Mouse (Mus musculus) forebrain, embryonic 16.5 days (tissue): ENCODE measurements at regions not wholly inside any gene's neighbourhood (a gene's known extent, or its start where the extent isn't known, plus 50 kb on each side); places are given as distances from the start of the nearest gene placed in this dataset.

ENCODE experiments used
- ATAC-seq: fragments of 200-750 bp; cut with Nextera tagmentation; 2 replicates; pipeline ENCODE4 v1.8.0; 2017; ENCODE audit warnings: mild to moderate bottlenecking, moderate library complexity
- H3K27ac ChIP-seq: fragments of 300-500 bp; sonication (generic); 2 replicates; pipeline ENCODE4 v1.5.1; 2014; ENCODE audit warnings: low read length, control low read depth
- H3K27me3 ChIP-seq: fragments of 300-500 bp; sonication (generic); replicated peaks from 2 replicates; pipeline ENCODE4 v1.6.1; 2014; ENCODE audit warnings: low read length; ENCODE audit not compliant: control insufficient read depth, insufficient read depth
- H3K36me3 ChIP-seq: fragments of 300-500 bp; sonication (generic); 2 replicates; pipeline ENCODE4 v1.6.1; 2014; ENCODE audit not compliant: control insufficient read depth, insufficient read depth
- H3K4me1 ChIP-seq: fragments of 300-500 bp; sonication (generic); replicated peaks from 2 replicates; pipeline ENCODE4 v1.6.1; 2014; ENCODE audit warnings: low read length; ENCODE audit not compliant: control insufficient read depth, insufficient read depth
- H3K4me2 ChIP-seq: fragments of 300-500 bp; sonication (generic); 2 replicates; pipeline ENCODE4 v1.6.1; 2014; ENCODE audit warnings: mild to moderate bottlenecking, low read length, control low read depth
- H3K4me3 ChIP-seq: fragments of 300-500 bp; sonication (generic); replicated peaks from 2 replicates; pipeline ENCODE4 v1.5.1; 2014; ENCODE audit warnings: mild to moderate bottlenecking, low read length, control low read depth
- H3K9ac ChIP-seq: fragments of 300-500 bp; sonication (generic); replicated peaks from 2 replicates; pipeline ENCODE4 v1.6.1; 2014; ENCODE audit warnings: low read depth, low read length, control low read depth
- H3K9me3 ChIP-seq: fragments of 300-500 bp; sonication (generic); 2 replicates; pipeline ENCODE4 v1.6.1; 2016; ENCODE audit warnings: low read length; ENCODE audit not compliant: control insufficient read depth
- WGBS: fragments of 180-500 bp; shearing (Covaris S2); extraction: QIAGEN DNeasy Blood & Tissue Kit; methylation state at CpG from one replicate; pipeline ENCODE4 v1.1.7; 2014; 5-methylcytosine and 5-hydroxymethylcytosine counted together

GRCm38 (mm10) chr12:62404558-62404957, 881.6 kb downstream of the Lrfn5 start:
- Histone ChIP-seq H3K9me3 (no peaks in the 10 kb centered on the region), H3K9ac (no peak overlapping the region), H3K27me3 (no peaks in the 10 kb centered on the region), H3K4me3 (no peak overlapping the region), H3K4me1 (no peaks in the 10 kb centered on the region), H3K4me2 (no peak overlapping the region), H3K27ac (no peak overlapping the region), H3K36me3 (no peaks in the 10 kb centered on the region)
- WGBS = 65% methylated on average over 2 of the region's 2 CpGs
- ATAC-seq = no peak

- no peak overlapping the region for H3K9ac ChIP-seq
- ATAC-seq = no peak
- H3K27ac ChIP-seq = no peak overlapping the region
- H3K4me1 ChIP-seq = no peaks in the 10 kb centered on the region
- H3K4me2 ChIP-seq = no peak overlapping the region
- H3K9me3 ChIP-seq = no peaks in the 10 kb centered on the region
- H3K27me3 ChIP-seq = no peaks in the 10 kb centered on the region
- H3K4me3 ChIP-seq = no peak overlapping the region
- H3K36me3 ChIP-seq = no peaks in the 10 kb centered on the region
- 92% methylated on average over 2 of the region's 2 CpGs for WGBS
Measured at GRCm38 (mm10) chr12:62428692-62429091, 905.7 kb downstream of the Lrfn5 start.

- WGBS = 67% methylated on average over 1 of the region's 1 CpGs
- H3K27me3 ChIP-seq = no peaks in the 10 kb centered on the region
- H3K4me2 ChIP-seq = no peak overlapping the region
- no peaks in the 10 kb centered on the region for H3K36me3 ChIP-seq
- H3K27ac ChIP-seq = no peak overlapping the region
- H3K9me3 ChIP-seq = no peaks in the 10 kb centered on the region
- H3K9ac ChIP-seq = no peak overlapping the region
- ATAC-seq = 0 out of 2 replicates have a peak, but pooled peaks have one; percentile 49
- H3K4me3 ChIP-seq = no peak overlapping the region
- no peaks in the 10 kb centered on the region for H3K4me1 ChIP-seq
Measured at GRCm38 (mm10) chr12:62450618-62451017, 927.7 kb downstream of the Lrfn5 start.

GRCm38 (mm10) chr12:62483382-62483781, 960.4 kb downstream of the Lrfn5 start:
- Histone ChIP-seq H3K4me3 (no peak overlapping the region), H3K9ac (no peak overlapping the region), H3K9me3 (no peaks in the 10 kb centered on the region), H3K36me3 (no peaks in the 10 kb centered on the region), H3K27ac (no peak overlapping the region), H3K4me2 (no peak overlapping the region), H3K27me3 (no peaks in the 10 kb centered on the region), H3K4me1 (no peaks in the 10 kb centered on the region)
- WGBS = 89% methylated on average over 3 of the region's 3 CpGs
- ATAC-seq = no peak

- no peak for ATAC-seq
- 58% methylated on average over 1 of the region's 1 CpGs for WGBS
- no peaks in the 10 kb centered on the region for H3K36me3 ChIP-seq
- no peak overlapping the region for H3K4me3 ChIP-seq
- H3K27ac ChIP-seq = no peak overlapping the region
- no peak overlapping the region for H3K4me2 ChIP-seq
- H3K9ac ChIP-seq = no peak overlapping the region
- no peaks in the 10 kb centered on the region for H3K27me3 ChIP-seq
- H3K4me1 ChIP-seq = no peaks in the 10 kb centered on the region
- H3K9me3 ChIP-seq = no peaks in the 10 kb centered on the region
Measured at GRCm38 (mm10) chr12:62528524-62528923, 1005.6 kb downstream of the Lrfn5 start.

GRCm38 (mm10) chr12:62552384-62552783, 1029.4 kb downstream of the Lrfn5 start:
- 78% methylated on average over 2 of the region's 2 CpGs for WGBS
- Histone ChIP-seq H3K27ac (no peak overlapping the region), H3K27me3 (no peaks in the 10 kb centered on the region), H3K36me3 (no peaks in the 10 kb centered on the region), H3K4me3 (no peak overlapping the region), H3K4me1 (no peaks in the 10 kb centered on the region), H3K9me3 (no peaks in the 10 kb centered on the region), H3K4me2 (no peak overlapping the region), H3K9ac (no peak overlapping the region)
- no peak for ATAC-seq

GRCm38 (mm10) chr12:62554622-62555021, 1031.7 kb downstream of the Lrfn5 start:
- ATAC-seq = no peak
- H3K36me3 ChIP-seq = no peaks in the 10 kb centered on the region
- no peak overlapping the region for H3K9ac ChIP-seq
- no peaks in the 10 kb centered on the region for H3K9me3 ChIP-seq
- H3K27ac ChIP-seq = no peak overlapping the region
- no peaks in the 10 kb centered on the region for H3K27me3 ChIP-seq
- no peak overlapping the region for H3K4me2 ChIP-seq
- H3K4me1 ChIP-seq = no peaks in the 10 kb centered on the region
- H3K4me3 ChIP-seq = no peak overlapping the region

- Histone ChIP-seq H3K9me3 (no peaks in the 10 kb centered on the region), H3K4me3 (no peak overlapping the region), H3K9ac (no peak overlapping the region), H3K27me3 (no peaks in the 10 kb centered on the region), H3K36me3 (no peaks in the 10 kb centered on the region), H3K4me1 (no peaks in the 10 kb centered on the region), H3K27ac (no peak overlapping the region), H3K4me2 (no peak overlapping the region)
- no peak for ATAC-seq
- 87% methylated on average over 5 of the region's 5 CpGs for WGBS
Measured at GRCm38 (mm10) chr12:62563799-62564198, 1040.8 kb downstream of the Lrfn5 start.
